8 mouse cellular contexts compared by ENCODE assay signal in genomic region chr17:34592581-34593549, GRCm38 (mm10). TPM values are rescaled to one million over a fixed set of nuclear protein-coding genes. Genes with fewer than 3 reads are reported as not detected.
DNase-seq lines count a peak whose midpoint lies in the region; ATAC-seq and TF ChIP-seq lines count a peak whose summit lies in the region.

No protein-coding gene starts in this region.

- ATAC-seq in embryonic facial prominence, embryonic 12.5 days (ENCODE audit: insufficient number of reproducible peaks, insufficient read depth, low FRiP score, low TSS enrichment): no peak
- peak; percentile 32 for ATAC-seq in hindbrain, embryonic 16.5 days
- ATAC-seq in lung, embryonic 14.5 days (ENCODE audit: insufficient read depth): peak; percentile 11; the same call in 1 of the 2 replicates

- H3K27me3 ChIP-seq in embryonic facial prominence, embryonic 12.5 days: no peaks in the 10 kb centered on the region
- no peaks in the 10 kb centered on the region for H3K27me3 ChIP-seq in hindbrain, embryonic 16.5 days (replicated peaks; ENCODE audit: control insufficient read depth, insufficient read depth, low read length)
- no peaks in the 10 kb centered on the region for H3K27me3 ChIP-seq in lung, embryonic 14.5 days (ENCODE audit: insufficient read depth, low read length)
- no peaks in the 10 kb centered on the region for H3K27me3 ChIP-seq in small intestine, adult 2 months (ENCODE audit: control insufficient read depth, insufficient read depth, low read length)

- no peaks in the 10 kb centered on the region for H3K9me3 ChIP-seq in embryonic facial prominence, embryonic 12.5 days
- no peaks in the 10 kb centered on the region for H3K9me3 ChIP-seq in hindbrain, embryonic 16.5 days (ENCODE audit: control insufficient read depth, low read length)
- H3K9me3 ChIP-seq in lung, embryonic 14.5 days (ENCODE audit: low read depth, low read length): no peaks in the 10 kb centered on the region

- no peak for TF ChIP-seq CTCF in lung, embryonic 14.5 days (IDR thresholded peaks at IDR 0.05; ENCODE audit: low read depth)
- TF ChIP-seq CTCF in small intestine, adult 2 months (IDR thresholded peaks at IDR 0.05; ENCODE audit: extremely low read depth, insufficient read length, insufficient replicate concordance, low read depth, low read length): no peak

- peak overlapping the region; percentile 99 for H3K27ac ChIP-seq in embryonic facial prominence, embryonic 12.5 days
- peak overlapping the region; percentile 99 for H3K27ac ChIP-seq in hindbrain, embryonic 16.5 days (ENCODE audit: low read depth, low read length)
- H3K27ac ChIP-seq in lung, embryonic 14.5 days (ENCODE audit: low read depth): peak overlapping the region; percentile 98
- H3K27ac ChIP-seq in small intestine, adult 2 months (ENCODE audit: insufficient read depth, low read depth, low read length): peak overlapping the region; percentile 66

- peak; percentile 42 for DNase-seq in kidney, adult 18-20 months
- DNase-seq in kidney, adult 9 months: no peak
- peak; percentile 46 for DNase-seq in NIH3T3 (ENCODE audit: low read depth)
- peak; percentile 66 for DNase-seq in lung, embryonic 14.5 days
- DNase-seq in right cerebral cortex, postnatal 25 days: no peak

- no peak for TF ChIP-seq POLR2A in small intestine, adult 2 months (IDR thresholded peaks at IDR 0.05; ENCODE audit: low read depth, low read length)

- H3K36me3 ChIP-seq in embryonic facial prominence, embryonic 12.5 days: peaks cover 27% of the 10 kb centered on the region
- H3K36me3 ChIP-seq in hindbrain, embryonic 16.5 days (ENCODE audit: control insufficient read depth, insufficient read depth, low read length): peaks cover 5% of the 10 kb centered on the region
- H3K36me3 ChIP-seq in lung, embryonic 14.5 days (ENCODE audit: insufficient read depth): peaks cover 30% of the 10 kb centered on the region
- H3K36me3 ChIP-seq in small intestine, adult 2 months (ENCODE audit: control insufficient read depth, insufficient read depth, low read length): peaks cover 20% of the 10 kb centered on the region

- peak overlapping the region; percentile 99 for H3K9ac ChIP-seq in embryonic facial prominence, embryonic 12.5 days
- H3K9ac ChIP-seq in hindbrain, embryonic 16.5 days (ENCODE audit: low read depth, low read length): peak overlapping the region; percentile 98
- peak overlapping the region; percentile 95 for H3K9ac ChIP-seq in lung, embryonic 14.5 days

- peaks cover 73% of the 10 kb centered on the region for H3K4me1 ChIP-seq in embryonic facial prominence, embryonic 12.5 days
- peaks cover 30% of the 10 kb centered on the region for H3K4me1 ChIP-seq in hindbrain, embryonic 16.5 days (ENCODE audit: control insufficient read depth, insufficient read depth, low read depth, low read length)
- peaks cover 49% of the 10 kb centered on the region for H3K4me1 ChIP-seq in lung, embryonic 14.5 days (ENCODE audit: insufficient read depth)
- peaks cover 18% of the 10 kb centered on the region for H3K4me1 ChIP-seq in small intestine, adult 2 months (ENCODE audit: control insufficient read depth, insufficient read depth, insufficient read length, low read length)

- peak overlapping the region; percentile 97 for H3K4me2 ChIP-seq in embryonic facial prominence, embryonic 12.5 days (replicated peaks)
- H3K4me2 ChIP-seq in hindbrain, embryonic 16.5 days (ENCODE audit: low read length): peak overlapping the region; percentile 69
- peak overlapping the region; percentile 97 for H3K4me2 ChIP-seq in lung, embryonic 14.5 days

- WGBS in embryonic facial prominence, embryonic 12.5 days: under 1% methylated on average over 32 of the region's 32 CpGs
- WGBS in hindbrain, embryonic 16.5 days: 2% methylated on average over 29 of the region's 32 CpGs
- WGBS in lung, embryonic 14.5 days: 1% methylated on average over 32 of the region's 32 CpGs
- WGBS in small intestine, adult 2 months: 4% methylated on average over 31 of the region's 32 CpGs

- peak overlapping the region; percentile 83 for H3K4me3 ChIP-seq in embryonic facial prominence, embryonic 12.5 days
- H3K4me3 ChIP-seq in hindbrain, embryonic 16.5 days (ENCODE audit: low read length): peak overlapping the region; percentile 89
- peak overlapping the region; percentile 87 for H3K4me3 ChIP-seq in lung, embryonic 14.5 days (ENCODE audit: low read depth, low read length)
- peak overlapping the region; percentile 96 for H3K4me3 ChIP-seq in small intestine, adult 2 months (ENCODE audit: low read depth, low read length)

RNA-seq across cellular contexts. Expression of gene Pbx2, which starts 1.8 kb away (rescaled TPM):
- polyA plus RNA-seq in embryonic facial prominence, embryonic 12.5 days (2016; fragmentation: Nextera tagmentation; extraction: Ambion mirVana): 25.1 and 28.0 TPM in 2 replicates
- polyA plus RNA-seq in hindbrain, embryonic 16.5 days (2015; fragmentation: Nextera tagmentation; extraction: Ambion mirVana): 7.3 and 8.3 TPM in 2 replicates
- 10.1 and 10.4 TPM in 2 replicates for polyA plus RNA-seq in lung, embryonic 14.5 days (2014; fragmentation: Nextera tagmentation; extraction: Ambion mirVana)
- polyA plus RNA-seq in small intestine, adult 2 months (2012; rRNA removed): 16.1 and 32.2 TPM in 2 replicates

RNA-seq across cellular contexts. Expression of gene Gpsm3, which starts 3.3 kb away (rescaled TPM):
- polyA plus RNA-seq in embryonic facial prominence, embryonic 12.5 days (2016; fragmentation: Nextera tagmentation; extraction: Ambion mirVana): 3.5 and 6.3 TPM in 2 replicates
- polyA plus RNA-seq in hindbrain, embryonic 16.5 days (2015; fragmentation: Nextera tagmentation; extraction: Ambion mirVana): 3.4 and 4.9 TPM in 2 replicates
- polyA plus RNA-seq in lung, embryonic 14.5 days (2014; fragmentation: Nextera tagmentation; extraction: Ambion mirVana): 13.6 and 14.5 TPM in 2 replicates
- 3.5 and 8.1 TPM in 2 replicates for polyA plus RNA-seq in small intestine, adult 2 months (2012; rRNA removed)

RNA-seq across cellular contexts. Expression of gene Ager, which starts 4.8 kb away (rescaled TPM):
- polyA plus RNA-seq in embryonic facial prominence, embryonic 12.5 days (2016; fragmentation: Nextera tagmentation; extraction: Ambion mirVana): 3.1 and 3.5 TPM in 2 replicates
- polyA plus RNA-seq in hindbrain, embryonic 16.5 days (2015; fragmentation: Nextera tagmentation; extraction: Ambion mirVana): 1.3 and 1.6 TPM in 2 replicates
- 64.7 and 74.6 TPM in 2 replicates for polyA plus RNA-seq in lung, embryonic 14.5 days (2014; fragmentation: Nextera tagmentation; extraction: Ambion mirVana)
- 0.90 and 1.7 TPM in 2 replicates for polyA plus RNA-seq in small intestine, adult 2 months (2012; rRNA removed)

RNA-seq across cellular contexts. Expression of gene Rnf5, which starts 10.6 kb away (rescaled TPM):
- 139 TPM in 2 replicates for polyA plus RNA-seq in embryonic facial prominence, embryonic 12.5 days (2016; fragmentation: Nextera tagmentation; extraction: Ambion mirVana)
- polyA plus RNA-seq in hindbrain, embryonic 16.5 days (2015; fragmentation: Nextera tagmentation; extraction: Ambion mirVana): 281 and 296 TPM in 2 replicates
- polyA plus RNA-seq in lung, embryonic 14.5 days (2014; fragmentation: Nextera tagmentation; extraction: Ambion mirVana): 78.7 and 84.9 TPM in 2 replicates
- 66.7 and 147 TPM in 2 replicates for polyA plus RNA-seq in small intestine, adult 2 months (2012; rRNA removed)

RNA-seq across cellular contexts. Expression of gene Agpat1, which starts 11.2 kb away (rescaled TPM):
- 54.8 and 62.8 TPM in 2 replicates for polyA plus RNA-seq in embryonic facial prominence, embryonic 12.5 days (2016; fragmentation: Nextera tagmentation; extraction: Ambion mirVana)
- 122 and 128 TPM in 2 replicates for polyA plus RNA-seq in hindbrain, embryonic 16.5 days (2015; fragmentation: Nextera tagmentation; extraction: Ambion mirVana)
- 52.5 and 54.1 TPM in 2 replicates for polyA plus RNA-seq in lung, embryonic 14.5 days (2014; fragmentation: Nextera tagmentation; extraction: Ambion mirVana)
- 210 and 330 TPM in 2 replicates for polyA plus RNA-seq in small intestine, adult 2 months (2012; rRNA removed)

Comparison
In these comparisons a context has a peak if more than half of its experiments do, and no peak if none do; other contexts are left out.
1. DNase-seq: peak in kidney, adult 18-20 months (single experiment), NIH3T3 (single experiment) and lung, embryonic 14.5 days (single experiment); none in kidney, adult 9 months (single experiment) and right cerebral cortex, postnatal 25 days (single experiment).
2. RNA of gene Ager, which starts 4.8 kb away (polyA plus RNA-seq): 64.7 to 74.6 TPM in lung, embryonic 14.5 days; 3.1 to 3.5 TPM in embryonic facial prominence, embryonic 12.5 days, 0.90 to 1.7 TPM in small intestine, adult 2 months and 1.3 to 1.6 TPM in hindbrain, embryonic 16.5 days; every median in the first group is over 10 times any median in the second.
3. Peak in every context shown above with its lines, with median percentiles within 50 percentile points of each other: H3K27ac ChIP-seq, H3K4me2 ChIP-seq, H3K4me3 ChIP-seq and H3K9ac ChIP-seq.